Mouse (Mus musculus): ENCODE data around the gene Rptor. TPM values are rescaled to one million over a fixed set of nuclear protein-coding genes. Genes with fewer than 3 reads are reported as not detected.

Rptor gene
- polyA plus RNA-seq, 1 experiment from 2014 or later: 12.6 TPM

DNA sequence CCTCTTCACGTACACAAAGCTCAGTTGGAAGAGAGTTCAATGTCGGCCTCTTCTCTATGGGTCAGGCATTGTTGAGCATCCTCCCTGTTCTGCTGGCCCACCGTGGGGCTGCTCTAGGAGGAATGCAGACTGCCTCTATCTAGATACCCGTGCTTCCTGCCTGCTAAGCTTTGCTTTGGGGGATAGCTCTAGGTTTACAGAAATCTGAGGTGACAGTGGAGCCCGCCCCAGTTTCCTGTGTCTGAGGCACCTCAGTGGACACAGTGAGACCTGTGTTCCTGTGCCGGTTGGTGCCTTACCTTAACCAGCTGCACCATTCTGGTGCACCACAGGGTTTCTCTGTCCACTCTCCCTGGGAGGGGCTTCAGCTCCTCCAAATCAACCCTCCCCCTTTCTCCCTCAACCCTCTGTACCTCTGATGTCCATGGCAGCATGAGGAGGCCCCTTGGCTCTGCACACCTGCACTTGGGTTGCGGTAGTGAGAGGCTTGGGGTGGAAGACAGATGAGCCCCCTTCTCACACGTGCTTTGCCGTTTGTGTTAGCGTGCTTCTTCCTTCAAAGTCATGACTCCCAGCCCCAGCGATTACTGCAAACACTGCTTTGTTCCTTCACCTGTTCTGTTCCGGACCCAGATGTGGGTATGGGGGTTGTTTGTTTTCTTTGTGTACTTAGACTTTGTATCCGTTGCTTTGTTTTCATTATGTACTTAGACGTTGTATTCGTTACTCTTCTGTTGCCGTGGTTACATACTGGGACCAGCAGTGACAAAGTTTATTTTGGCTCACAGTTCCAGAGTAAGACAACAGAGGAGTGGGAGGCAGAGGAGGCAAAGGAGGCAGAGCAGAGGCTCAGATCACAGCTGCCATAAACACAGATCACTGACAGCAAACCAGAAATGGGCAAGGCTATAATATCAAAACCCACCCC lies 231.4 kb downstream of the Rptor start:
- ATAC-seq (ENCODE audit: insufficient read depth, low FRiP score, low TSS enrichment) (no peak), DNase-seq (ENCODE audit: low spot score) (no peak)
- Histone ChIP-seq H3K9me3 (ENCODE audit: control insufficient read depth, low read length) (no peaks in the 10 kb centered on the region), H3K4me1 (ENCODE audit: control insufficient read depth, insufficient read depth, low read length) (peaks cover 10% of the 10 kb centered on the region), H3K9ac (ENCODE audit: low read length) (no peak overlapping the region), H3K27me3 (ENCODE audit: control insufficient read depth, insufficient read depth, low read length) (no peaks in the 10 kb centered on the region), H3K27ac (ENCODE audit: low read depth, low read length) (no peak overlapping the region), H3K36me3 (ENCODE audit: control insufficient read depth, insufficient read depth, low read length) (no peaks in the 10 kb centered on the region), H3K4me2 (ENCODE audit: low read depth) (no peak overlapping the region), H3K4me3 (ENCODE audit: low read depth, low read length) (no peak overlapping the region)
- WGBS: 70% methylated on average over 16 of the region's 16 CpGs

DNA sequence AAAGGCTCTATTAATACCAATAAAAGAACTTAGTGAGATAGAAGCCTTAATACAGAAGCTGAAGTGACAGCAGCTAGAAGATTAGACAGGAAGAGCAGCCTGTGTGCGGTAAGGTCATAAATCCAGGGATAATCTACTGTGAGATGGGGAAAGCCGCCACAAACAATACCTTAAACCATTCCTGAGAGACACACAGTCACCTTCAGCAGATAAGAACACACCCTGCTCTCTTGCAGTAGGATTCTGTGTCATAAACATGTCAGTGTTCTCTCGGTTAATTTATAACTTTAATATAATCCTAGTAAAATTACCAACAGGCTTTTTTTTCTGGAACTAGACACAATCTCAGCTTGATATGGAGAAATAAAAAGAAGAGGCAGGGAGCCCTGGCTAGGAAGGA lies 233.6 kb downstream of the Rptor start:
- Histone ChIP-seq H3K9me3 (ENCODE audit: control insufficient read depth, low read length) (no peaks in the 10 kb centered on the region), H3K4me2 (ENCODE audit: low read depth) (no peak overlapping the region), H3K4me1 (ENCODE audit: control insufficient read depth, insufficient read depth, low read length) (peaks cover 7% of the 10 kb centered on the region), H3K27me3 (ENCODE audit: control insufficient read depth, insufficient read depth, low read length) (no peaks in the 10 kb centered on the region), H3K27ac (ENCODE audit: low read depth, low read length) (no peak overlapping the region), H3K36me3 (ENCODE audit: control insufficient read depth, insufficient read depth, low read length) (no peaks in the 10 kb centered on the region), H3K9ac (ENCODE audit: low read length) (no peak overlapping the region), H3K4me3 (ENCODE audit: low read depth, low read length) (no peak overlapping the region)
- no peak for ATAC-seq (ENCODE audit: insufficient read depth, low FRiP score, low TSS enrichment)
- DNase-seq (ENCODE audit: low spot score): no peak
- 73% methylated on average over 3 of the region's 3 CpGs for WGBS

DNA sequence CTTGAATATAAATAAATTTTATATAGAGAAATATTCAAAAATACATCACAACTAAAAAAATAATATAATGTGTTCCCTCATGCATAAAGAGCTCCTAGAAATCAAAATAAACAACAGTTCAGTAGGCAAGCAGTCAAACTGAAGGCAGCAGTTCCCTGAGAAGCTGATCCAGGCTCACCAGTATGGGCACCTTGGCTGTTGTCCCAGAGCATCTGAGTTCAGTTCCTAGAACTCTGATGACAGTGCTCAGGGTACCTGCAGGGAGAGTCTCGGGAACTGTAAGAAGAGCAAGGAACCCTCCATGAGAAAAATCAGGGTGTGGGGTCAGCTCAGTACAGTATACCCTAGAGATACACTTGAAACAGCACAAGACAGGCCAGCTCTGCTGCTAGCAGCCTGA lies 235.1 kb downstream of the Rptor start:
- 90% methylated on average over 1 of the region's 1 CpGs for WGBS
- Histone ChIP-seq H3K9ac (ENCODE audit: low read length) (no peak overlapping the region), H3K4me2 (ENCODE audit: low read depth) (no peak overlapping the region), H3K27ac (ENCODE audit: low read depth, low read length) (no peak overlapping the region), H3K9me3 (ENCODE audit: control insufficient read depth, low read length) (no peaks in the 10 kb centered on the region), H3K4me1 (ENCODE audit: control insufficient read depth, insufficient read depth, low read length) (no peaks in the 10 kb centered on the region), H3K27me3 (ENCODE audit: control insufficient read depth, insufficient read depth, low read length) (no peaks in the 10 kb centered on the region), H3K36me3 (ENCODE audit: control insufficient read depth, insufficient read depth, low read length) (no peaks in the 10 kb centered on the region), H3K4me3 (ENCODE audit: low read depth, low read length) (no peak overlapping the region)
- no peak for DNase-seq (ENCODE audit: low spot score)
- ATAC-seq (ENCODE audit: insufficient read depth, low FRiP score, low TSS enrichment): no peak

DNA sequence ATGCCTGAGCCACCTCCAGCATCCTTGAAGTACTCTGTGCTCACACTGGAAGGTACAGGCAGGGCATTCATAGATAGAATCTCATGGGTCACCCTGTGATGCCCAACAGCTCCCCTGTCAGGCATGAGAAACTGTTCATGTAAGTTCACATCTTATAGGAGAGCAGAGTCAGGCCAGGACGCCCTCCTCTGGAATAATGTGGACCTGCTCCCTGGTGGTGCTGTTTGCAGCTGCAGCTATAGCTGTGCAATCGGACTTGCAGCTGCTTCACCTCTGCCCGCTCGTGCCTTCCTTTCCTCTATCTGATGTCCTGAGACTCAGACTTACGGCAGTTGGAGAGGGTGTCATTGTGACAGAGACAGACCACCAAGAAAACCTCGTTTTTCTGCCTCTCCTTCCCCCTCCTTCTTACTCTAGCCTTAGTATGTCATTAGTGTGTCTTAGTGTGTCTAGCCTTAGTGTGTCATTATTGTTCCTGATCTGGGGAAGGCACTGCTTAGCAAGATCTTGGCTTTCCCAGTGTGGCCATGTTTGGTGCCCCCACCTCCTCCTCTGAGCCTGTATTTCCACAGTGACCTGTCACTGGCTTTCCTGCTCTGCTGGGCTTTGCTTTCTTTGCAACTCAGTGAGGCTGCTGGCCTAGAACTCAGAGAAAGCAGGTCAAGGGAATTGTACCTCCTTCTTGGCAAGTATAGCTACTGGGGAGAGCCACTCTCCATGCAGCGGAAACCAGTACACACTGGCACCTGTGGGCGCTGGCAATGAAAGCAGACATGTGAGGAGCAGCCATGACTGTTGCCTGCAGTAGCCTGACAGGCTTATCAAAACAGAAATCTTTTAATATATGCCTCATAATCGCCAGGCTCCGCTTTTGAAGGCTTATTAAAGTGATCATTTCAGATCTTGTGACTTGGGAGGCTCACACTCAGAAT lies 237.0 kb downstream of the Rptor start:
- WGBS: 89% methylated on average over 10 of the region's 10 CpGs
- ATAC-seq (ENCODE audit: insufficient read depth, low FRiP score, low TSS enrichment) (no peak), DNase-seq (ENCODE audit: low spot score) (no peak)
- no peak overlapping the region for H3K4me2 ChIP-seq (ENCODE audit: low read depth)
- H3K36me3 ChIP-seq (ENCODE audit: control insufficient read depth, insufficient read depth, low read length): peaks cover 2% of the 10 kb centered on the region; the same call in 1 of the 2 replicates
- no peaks in the 10 kb centered on the region for H3K27me3 ChIP-seq (ENCODE audit: control insufficient read depth, insufficient read depth, low read length)
- H3K4me1 ChIP-seq (ENCODE audit: control insufficient read depth, insufficient read depth, low read length): no peaks in the 10 kb centered on the region
- no peak overlapping the region for H3K27ac ChIP-seq (ENCODE audit: low read depth, low read length)
- no peak overlapping the region for H3K9ac ChIP-seq (ENCODE audit: low read length)
- H3K4me3 ChIP-seq (ENCODE audit: low read depth, low read length): no peak overlapping the region
- H3K9me3 ChIP-seq (ENCODE audit: control insufficient read depth, low read length): no peaks in the 10 kb centered on the region

DNA sequence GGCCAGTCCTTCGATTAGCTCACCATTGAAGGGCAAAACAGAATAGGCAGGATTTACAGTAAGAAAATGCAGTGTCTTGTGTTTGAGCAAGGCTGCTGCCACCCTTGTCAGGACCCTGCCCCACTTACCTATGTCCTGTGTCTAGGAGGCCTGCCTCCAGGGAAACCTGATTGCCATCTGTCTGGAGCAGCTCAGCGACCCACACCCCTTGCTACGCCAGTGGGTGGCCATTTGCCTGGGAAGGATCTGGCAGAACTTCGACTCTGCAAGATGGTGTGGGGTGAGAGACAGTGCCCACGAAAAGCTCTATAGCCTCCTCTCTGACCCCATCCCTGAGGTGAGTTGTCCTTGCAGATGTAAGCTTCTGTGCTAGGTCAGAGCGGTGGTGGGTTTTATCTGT lies 243.9 kb downstream of the Rptor start:
- Histone ChIP-seq H3K4me3 (ENCODE audit: low read depth, low read length) (no peak overlapping the region), H3K36me3 (ENCODE audit: control insufficient read depth, insufficient read depth, low read length) (peaks cover 2% of the 10 kb centered on the region), H3K4me1 (ENCODE audit: control insufficient read depth, insufficient read depth, low read length) (no peaks in the 10 kb centered on the region), H3K4me2 (ENCODE audit: low read depth) (no peak overlapping the region), H3K27ac (ENCODE audit: low read depth, low read length) (no peak overlapping the region), H3K27me3 (ENCODE audit: control insufficient read depth, insufficient read depth, low read length) (no peaks in the 10 kb centered on the region), H3K9ac (ENCODE audit: low read length) (no peak overlapping the region), H3K9me3 (ENCODE audit: control insufficient read depth, low read length) (no peaks in the 10 kb centered on the region)
- ATAC-seq (ENCODE audit: insufficient read depth, low FRiP score, low TSS enrichment): no peak
- DNase-seq (ENCODE audit: low spot score): no peak
- WGBS: 97% methylated on average over 6 of the region's 6 CpGs

DNA sequence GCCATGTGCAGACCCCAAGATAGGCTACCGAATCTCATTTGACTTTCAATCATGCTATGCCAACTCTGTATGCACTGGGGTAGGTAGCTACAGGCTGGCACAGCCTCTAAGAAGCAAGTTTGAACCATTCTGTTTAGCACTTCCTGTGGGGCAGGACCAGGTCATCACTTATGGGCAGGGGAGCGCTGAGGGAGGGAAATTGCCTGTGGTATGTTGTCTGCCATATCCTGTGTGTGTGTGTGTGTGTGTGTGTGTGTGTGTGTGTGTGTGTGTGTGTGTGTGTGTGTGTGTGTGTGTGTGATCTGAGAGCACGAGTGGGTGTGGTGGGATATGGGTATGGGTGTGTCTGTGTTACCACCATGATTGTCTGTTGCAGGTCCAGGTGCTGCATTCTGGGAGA lies 244.4 kb downstream of the Rptor start:
- Histone ChIP-seq H3K9me3 (ENCODE audit: control insufficient read depth, low read length) (no peaks in the 10 kb centered on the region), H3K4me2 (ENCODE audit: low read depth) (no peak overlapping the region), H3K36me3 (ENCODE audit: control insufficient read depth, insufficient read depth, low read length) (peaks cover 2% of the 10 kb centered on the region), H3K4me3 (ENCODE audit: low read depth, low read length) (no peak overlapping the region), H3K4me1 (ENCODE audit: control insufficient read depth, insufficient read depth, low read length) (no peaks in the 10 kb centered on the region), H3K27ac (ENCODE audit: low read depth, low read length) (no peak overlapping the region), H3K27me3 (ENCODE audit: control insufficient read depth, insufficient read depth, low read length) (no peaks in the 10 kb centered on the region), H3K9ac (ENCODE audit: low read length) (no peak overlapping the region)
- DNase-seq (ENCODE audit: low spot score) (no peak), ATAC-seq (ENCODE audit: insufficient read depth, low FRiP score, low TSS enrichment) (no peak)
- WGBS: 92% methylated on average over 3 of the region's 3 CpGs

DNA sequence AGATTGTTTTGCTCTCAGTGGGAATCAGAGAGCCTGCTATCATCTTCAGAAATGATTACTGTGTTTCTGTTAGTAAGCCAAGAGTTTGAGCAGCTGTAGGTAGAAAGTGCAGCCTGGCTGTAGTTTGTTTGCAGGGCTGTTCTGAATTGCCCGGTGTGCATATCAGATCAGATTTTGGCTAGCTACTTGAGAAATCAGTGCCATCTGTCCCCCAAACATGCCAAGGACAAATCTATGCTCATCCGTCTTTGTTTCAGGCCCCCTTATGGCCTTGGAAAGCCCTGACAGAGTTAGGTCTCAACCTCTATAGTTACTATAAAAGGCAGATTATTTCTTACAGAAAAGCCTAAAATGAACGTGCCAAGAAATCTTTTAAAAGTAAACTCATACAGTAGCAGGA lies 244.9 kb downstream of the Rptor start:
- H3K36me3 ChIP-seq (ENCODE audit: control insufficient read depth, insufficient read depth, low read length): peaks cover 2% of the 10 kb centered on the region
- 94% methylated on average over 3 of the region's 3 CpGs for WGBS

DNA sequence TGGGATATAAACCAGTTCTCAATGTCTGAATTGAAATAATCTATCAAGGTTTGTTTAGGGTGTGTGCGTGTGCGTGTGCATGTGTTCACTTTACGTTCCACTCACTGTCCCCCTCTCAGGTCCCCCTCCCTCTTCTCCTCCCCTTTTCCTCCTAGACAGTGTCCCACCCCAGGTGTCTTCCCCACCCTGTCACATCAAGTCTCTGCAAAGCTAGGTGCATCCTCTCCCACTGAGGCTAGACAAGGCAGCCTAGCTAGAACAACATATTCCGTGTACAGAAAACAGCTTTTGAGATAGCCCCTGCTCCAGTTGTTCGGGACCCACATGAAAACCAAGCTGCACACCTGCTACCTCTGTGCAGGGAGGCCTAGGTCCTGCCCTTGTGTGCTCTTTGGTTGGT lies 245.5 kb downstream of the Rptor start:
- 94% methylated on average over 5 of the region's 5 CpGs for WGBS
- no peak overlapping the region for H3K4me2 ChIP-seq (ENCODE audit: low read depth)

More for the DNA sequence above, 244.9 kb downstream of the Rptor start:
- DNase-seq (ENCODE audit: low spot score) (no peak), ATAC-seq (ENCODE audit: insufficient read depth, low FRiP score, low TSS enrichment) (no peak)
- Histone ChIP-seq H3K9ac (ENCODE audit: low read length) (no peak overlapping the region), H3K27me3 (ENCODE audit: control insufficient read depth, insufficient read depth, low read length) (no peaks in the 10 kb centered on the region), H3K27ac (ENCODE audit: low read depth, low read length) (no peak overlapping the region), H3K4me3 (ENCODE audit: low read depth, low read length) (no peak overlapping the region), H3K4me2 (ENCODE audit: low read depth) (no peak overlapping the region), H3K4me1 (ENCODE audit: control insufficient read depth, insufficient read depth, low read length) (no peaks in the 10 kb centered on the region), H3K9me3 (ENCODE audit: control insufficient read depth, low read length) (no peaks in the 10 kb centered on the region)

More for the DNA sequence above, 245.5 kb downstream of the Rptor start:
- no peaks in the 10 kb centered on the region for H3K27me3 ChIP-seq (ENCODE audit: control insufficient read depth, insufficient read depth, low read length)
- no peak overlapping the region for H3K27ac ChIP-seq (ENCODE audit: low read depth, low read length)
- H3K9ac ChIP-seq (ENCODE audit: low read length): no peak overlapping the region
- no peak overlapping the region for H3K4me3 ChIP-seq (ENCODE audit: low read depth, low read length)
- no peaks in the 10 kb centered on the region for H3K9me3 ChIP-seq (ENCODE audit: control insufficient read depth, low read length)
- no peaks in the 10 kb centered on the region for H3K4me1 ChIP-seq (ENCODE audit: control insufficient read depth, insufficient read depth, low read length)
- DNase-seq (ENCODE audit: low spot score): no peak
- peaks cover 2% of the 10 kb centered on the region for H3K36me3 ChIP-seq (ENCODE audit: control insufficient read depth, insufficient read depth, low read length)
- no peak for ATAC-seq (ENCODE audit: insufficient read depth, low FRiP score, low TSS enrichment)

All from neural tube, embryonic 11.5 days (tissue).